In genomic region chr12:17808542-17808941, GRCm38 (mm10) we compare ENCODE assay signal across 8 mouse cellular contexts.
DNase-seq lines count a peak whose midpoint lies in the region; ATAC-seq and TF ChIP-seq lines count a peak whose summit lies in the region.

No protein-coding gene starts in this region.

- DNase-seq in frontal cortex, adult 2 months (ENCODE audit: extremely low spot score in 1 of 2, low spot score in 1 of 2) = peak; percentile 49 to 93
- peak; percentile 58 for DNase-seq in T-cell, adult 2 months (ENCODE audit: low spot score)
- DNase-seq in cerebellum, postnatal 4 days (ENCODE audit: low spot score in 2 of 2) = peak; percentile 43 to 75
- DNase-seq in heart, postnatal 14 days = peak; percentile 64 to 82
- peak; percentile 71 for DNase-seq in left cerebral cortex, adult 11 months (ENCODE audit: low spot score)
- peak; percentile 62 for DNase-seq in stomach, postnatal 0 days (ENCODE audit: low spot score)

- no peaks in the 10 kb centered on the region for H3K4me1 ChIP-seq in midbrain, embryonic 13.5 days (replicated peaks)
- no peaks in the 10 kb centered on the region for H3K4me1 ChIP-seq in stomach, postnatal 0 days (replicated peaks; ENCODE audit: control insufficient read depth, insufficient read depth)

- no peak overlapping the region for H3K9ac ChIP-seq in midbrain, embryonic 13.5 days (replicated peaks)
- H3K9ac ChIP-seq in stomach, postnatal 0 days (ENCODE audit: low read length) = no peak overlapping the region

- H3K9me3 ChIP-seq in midbrain, embryonic 13.5 days = no peaks in the 10 kb centered on the region
- no peaks in the 10 kb centered on the region for H3K9me3 ChIP-seq in stomach, postnatal 0 days (ENCODE audit: control insufficient read depth, low read length)

- no peak overlapping the region for H3K27ac ChIP-seq in midbrain, embryonic 13.5 days
- no peak overlapping the region for H3K27ac ChIP-seq in stomach, postnatal 0 days (replicated peaks)

- 43% methylated on average over 2 of the region's 2 CpGs for WGBS in midbrain, embryonic 13.5 days
- WGBS in stomach, postnatal 0 days = 30% methylated on average over 2 of the region's 2 CpGs

- no peak overlapping the region for H3K4me2 ChIP-seq in midbrain, embryonic 13.5 days (replicated peaks)
- no peak overlapping the region for H3K4me2 ChIP-seq in stomach, postnatal 0 days (replicated peaks; ENCODE audit: low read depth)

- H3K4me3 ChIP-seq in midbrain, embryonic 13.5 days (replicated peaks) = no peak overlapping the region
- no peak overlapping the region for H3K4me3 ChIP-seq in stomach, postnatal 0 days (ENCODE audit: low read depth, low read length)

- intact Hi-C loops in heart, postnatal 14 days (cut with DNase I) = loop anchor here (1.0 to 5.0 kb wide), 2 partner anchors 254 to 441 kb away; no protein-coding TSS in a partner anchor

- H3K36me3 ChIP-seq in midbrain, embryonic 13.5 days = no peaks in the 10 kb centered on the region
- H3K36me3 ChIP-seq in stomach, postnatal 0 days (ENCODE audit: control insufficient read depth, insufficient read depth, low read length) = no peaks in the 10 kb centered on the region

- no peaks in the 10 kb centered on the region for H3K27me3 ChIP-seq in midbrain, embryonic 13.5 days
- no peaks in the 10 kb centered on the region for H3K27me3 ChIP-seq in stomach, postnatal 0 days (ENCODE audit: control insufficient read depth, insufficient read depth, low read length)

- no peak for ATAC-seq in frontal cortex, adult (ENCODE audit: low TSS enrichment)
- peak; percentile 70 for ATAC-seq in midbrain, embryonic 13.5 days
- ATAC-seq in stomach, postnatal 0 days (ENCODE audit: low FRiP score, low TSS enrichment) = no peak

- peak; percentile 95 for TF ChIP-seq CTCF in stomach, postnatal 0 days (IDR thresholded peaks at IDR 0.05; ENCODE audit: low read depth)

- no peak for TF ChIP-seq EP300 in stomach, postnatal 0 days (optimal IDR thresholded peaks at IDR 0.05)
